Mouse (Mus musculus) MEL (cell line): Measurements from ENCODE around the gene Olfr572. TPM values are rescaled to one million over a fixed set of nuclear protein-coding genes. Genes with fewer than 3 reads are reported as not detected.

Source experiments
- DNase-seq: peaks from one replicate; pipeline ENCODE4 v3.0.0; 2011; ENCODE audit warnings: low read depth, low spot score
- H3K27ac ChIP-seq: 2 replicates; pipeline ENCODE4 v1.5.1; 2012; ENCODE audit warnings: low read depth, mild to moderate bottlenecking, control low read depth, low read length, moderate library complexity; ENCODE audit not compliant: control insufficient read depth
- H3K27me3 ChIP-seq, 2 experiments: fragments of 150-350 bp in 1 of 2; sonication (generic) in 1 of 2; 2 replicates each; pipeline ENCODE4 v1.6.1; 2012; ENCODE audit warnings: low read length in 2 of 2, mild to moderate bottlenecking in 2 of 2, improper control_type of control experiment in 1 of 2, moderate library complexity in 1 of 2; ENCODE audit not compliant: insufficient read depth in 2 of 2, control insufficient read depth in 1 of 2
- H3K36me3 ChIP-seq, 2 experiments: 2 replicates each; pipeline ENCODE4 v1.6.1; 2012 to 2014; ENCODE audit warnings: low read length in 2 of 2, improper control_type of control experiment in 1 of 2, inconsistent platforms in 1 of 2, mild to moderate bottlenecking in 1 of 2; ENCODE audit not compliant: insufficient read depth in 2 of 2, control insufficient read depth in 1 of 2
- H3K4me1 ChIP-seq, 2 experiments: fragments of 150-350 bp in 1 of 2; sonication (generic) in 1 of 2; 2 replicates each; pipeline ENCODE4 v1.6.1; 2012; ENCODE audit warnings: low read length in 2 of 2, improper control_type of control experiment in 1 of 2, mild to moderate bottlenecking in 1 of 2; ENCODE audit not compliant: insufficient read depth in 2 of 2, control insufficient read depth in 1 of 2
- H3K4me3 ChIP-seq, 2 experiments: fragments of 150-350 bp in 1 of 2; sonication (generic) in 1 of 2; 2 replicates each; pipeline ENCODE4 v1.5.1; 2012; ENCODE audit warnings: low read depth in 2 of 2, low read length in 2 of 2, mild to moderate bottlenecking in 2 of 2, moderate library complexity in 2 of 2, control low read depth in 1 of 2, improper control_type of control experiment in 1 of 2; ENCODE audit not compliant: control insufficient read depth in 1 of 2, insufficient read depth in 1 of 2
- H3K79me2 ChIP-seq: 2 replicates; pipeline ENCODE4 v1.6.1; 2012; ENCODE audit warnings: mild to moderate bottlenecking, low read length, moderate library complexity; ENCODE audit not compliant: control insufficient read depth, poor library complexity, insufficient read depth
- H3K9ac ChIP-seq: 2 replicates; pipeline ENCODE4 v1.6.1; 2012; ENCODE audit warnings: low read depth, mild to moderate bottlenecking, control low read depth, low read length, moderate library complexity; ENCODE audit not compliant: control insufficient read depth, poor library complexity, severe bottlenecking
- H3K9me3 ChIP-seq: fragments of 150-350 bp; sonication (generic); replicated peaks from 2 replicates; pipeline ENCODE4 v1.6.1; 2012; ENCODE audit warnings: mild to moderate bottlenecking, low read length, improper control_type of control experiment, moderate library complexity; ENCODE audit not compliant: insufficient read depth
- BHLHE40 ChIP-seq: IDR thresholded peaks from 2 replicates; pipeline ENCODE4 v1.6.1; 2012; ENCODE audit warnings: low read depth, mild to moderate bottlenecking, inconsistent platforms, low read length, improper control_type of control experiment, borderline replicate concordance
- CTCF ChIP-seq, 3 experiments: IDR thresholded peaks in 2 of 3; conservative IDR thresholded peaks in 1 of 3; 2 replicates each; pipeline ENCODE4 v1.5.1; 2011 to 2012; ENCODE audit warnings: low read length in 3 of 3, low read depth in 2 of 3, mild to moderate bottlenecking in 2 of 3, improper control_type of control experiment in 1 of 3, inconsistent platforms in 1 of 3, mixed read lengths in 1 of 3, moderate library complexity in 1 of 3; ENCODE audit not compliant: control insufficient read depth in 1 of 3, insufficient read depth in 1 of 3, poor library complexity in 1 of 3, severe bottlenecking in 1 of 3
- E2F4 ChIP-seq: IDR thresholded peaks from 2 replicates; pipeline ENCODE4 v1.6.1; 2011; ENCODE audit warnings: low read depth, low read length, improper control_type of control experiment, borderline replicate concordance
- ELF1 ChIP-seq: IDR thresholded peaks from 2 replicates; pipeline ENCODE4 v1.6.1; 2014; ENCODE audit warnings: low read depth, mild to moderate bottlenecking, inconsistent platforms, low read length, improper control_type of control experiment, moderate library complexity
- EP300 ChIP-seq, 2 experiments: IDR thresholded peaks; 2 replicates each; pipeline ENCODE4 v1.6.1; 2011; ENCODE audit warnings: improper control_type of control experiment in 2 of 2, low read length in 2 of 2, low read depth in 1 of 2, mild to moderate bottlenecking in 1 of 2
- GABPA ChIP-seq: IDR thresholded peaks from 2 replicates; pipeline ENCODE4 v1.6.1; 2012; ENCODE audit warnings: low read depth, mild to moderate bottlenecking, inconsistent platforms, low read length, improper control_type of control experiment, moderate library complexity
- HCFC1 ChIP-seq: IDR thresholded peaks from 2 replicates; pipeline ENCODE4 v1.6.1; 2012; ENCODE audit warnings: low read depth, mild to moderate bottlenecking, inconsistent platforms, low read length, improper control_type of control experiment, moderate library complexity
- MAFK ChIP-seq: IDR thresholded peaks from 2 replicates; pipeline ENCODE4 v1.6.1; 2011; ENCODE audit warnings: low read depth, mild to moderate bottlenecking, low read length, improper control_type of control experiment, borderline replicate concordance
- MXI1 ChIP-seq: IDR thresholded peaks from 2 replicates; pipeline ENCODE4 v1.6.1; 2011; ENCODE audit warnings: mild to moderate bottlenecking, low read depth, low read length, improper control_type of control experiment
- MYC ChIP-seq: IDR thresholded peaks from 2 replicates; pipeline ENCODE4 v1.6.1; 2011; ENCODE audit warnings: low read depth, mild to moderate bottlenecking, low read length, improper control_type of control experiment, moderate library complexity
- NELFE ChIP-seq: IDR thresholded peaks from 2 replicates; pipeline ENCODE4 v1.6.1; 2011; ENCODE audit warnings: low read depth, low read length, improper control_type of control experiment
- NRF1 ChIP-seq: IDR thresholded peaks from 2 replicates; pipeline ENCODE4 v1.6.1; 2014; ENCODE audit warnings: low read depth, mild to moderate bottlenecking, inconsistent platforms, low read length, improper control_type of control experiment, moderate library complexity; ENCODE audit not compliant: poor library complexity, insufficient read depth, severe bottlenecking
- POLR2A ChIP-seq, 2 experiments: IDR thresholded peaks; 2 replicates each; pipeline ENCODE4 v1.6.1; 2011 to 2012; ENCODE audit warnings: low read length in 2 of 2, mild to moderate bottlenecking in 2 of 2, control low read depth in 1 of 2, improper control_type of control experiment in 1 of 2, low read depth in 1 of 2, moderate library complexity in 1 of 2; ENCODE audit not compliant: control insufficient read depth in 1 of 2, insufficient read depth in 1 of 2, poor library complexity in 1 of 2
- RAD21 ChIP-seq: IDR thresholded peaks from 2 replicates; pipeline ENCODE4 v1.6.1; 2011; ENCODE audit warnings: mild to moderate bottlenecking, low read depth, low read length, improper control_type of control experiment
- SIN3A ChIP-seq: IDR thresholded peaks from 2 replicates; pipeline ENCODE4 v1.6.1; 2012; ENCODE audit warnings: low read length, improper control_type of control experiment, inconsistent platforms
- TBP ChIP-seq: IDR thresholded peaks from 2 replicates; pipeline ENCODE4 v1.8.0; 2011; ENCODE audit warnings: low read depth, low read length, improper control_type of control experiment
- TCF12 ChIP-seq: IDR thresholded peaks from 2 replicates; pipeline ENCODE4 v1.6.1; 2014; ENCODE audit warnings: low read depth, mild to moderate bottlenecking, inconsistent platforms, low read length, improper control_type of control experiment, moderate library complexity
- USF2 ChIP-seq, 2 experiments: IDR thresholded peaks; 2 replicates each; pipeline ENCODE4 v1.6.1; 2011 to 2012; ENCODE audit warnings: improper control_type of control experiment in 2 of 2, low read length in 2 of 2, borderline replicate concordance in 1 of 2, inconsistent platforms in 1 of 2, low read depth in 1 of 2, mild to moderate bottlenecking in 1 of 2; ENCODE audit not compliant: insufficient read depth in 1 of 2
- ZC3H11A ChIP-seq: IDR thresholded peaks from 2 replicates; pipeline ENCODE4 v1.6.1; 2012; ENCODE audit warnings: low read depth, mild to moderate bottlenecking, inconsistent platforms, low read length, improper control_type of control experiment
- ZKSCAN1 ChIP-seq: IDR thresholded peaks from 2 replicates; pipeline ENCODE4 v1.6.1; 2012; ENCODE audit warnings: low read depth, mild to moderate bottlenecking, inconsistent platforms, low read length, improper control_type of control experiment, moderate library complexity
- ZMIZ1 ChIP-seq: IDR thresholded peaks from 2 replicates; pipeline ENCODE4 v1.6.1; 2012; ENCODE audit warnings: low read depth, mild to moderate bottlenecking, inconsistent platforms, low read length, improper control_type of control experiment, moderate library complexity
- ZNF384 ChIP-seq: IDR thresholded peaks from 2 replicates; pipeline ENCODE4 v1.6.1; 2012; ENCODE audit warnings: low read depth, mild to moderate bottlenecking, inconsistent platforms, low read length, improper control_type of control experiment
- polyA plus RNA-seq, 2 experiments: library from polyadenylated mRNA; stranded (reverse) in 1 of 2; unstranded in 1 of 2; fragments of >175 nt in 1 of 2; fragments of >200 nt in 1 of 2; gene quantifications; 2 replicates each; pipeline versions ENCODE4 v1.2.1 to v1.2.4; 2012; ENCODE audit warnings: low replicate concordance in 2 of 2, low read depth in 1 of 2; ENCODE audit not compliant: insufficient read length in 2 of 2, insufficient read depth in 1 of 2, missing spikeins in 1 of 2
- total RNA-seq: library from RNA; depleted of rRNA; stranded (reverse); fragments of 300-350 nt; gene quantifications from 2 replicates; pipeline ENCODE4 v1.2.3, GENCODE M21; 2012

The Olfr572 gene
- total and polyA plus RNA-seq, 3 experiments = not detected

DNA sequence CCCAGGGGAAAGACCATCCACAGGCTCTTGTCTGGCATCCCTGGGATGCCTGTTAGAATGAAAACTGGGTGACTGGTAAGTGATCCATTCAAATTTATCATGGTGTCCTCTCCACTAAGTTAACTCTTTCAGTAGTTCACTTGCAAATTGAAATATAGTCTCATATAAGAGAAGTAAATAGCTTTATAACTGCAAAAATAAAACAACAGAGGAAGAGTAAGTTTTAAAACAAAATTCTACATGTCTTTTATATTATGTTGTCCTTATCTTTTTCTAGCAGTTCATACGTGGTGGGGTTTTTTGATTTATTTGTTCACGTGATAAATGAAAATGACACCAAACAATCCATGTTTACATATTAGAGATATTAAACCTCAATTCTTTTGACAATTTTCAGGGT, 18.3 kb downstream of the Olfr572 start, which contains the start of gene Olfr573-ps1:
Gene Olfr573-ps1 (minus strand): TSS at position 101 of the 400 bp plus-strand sequence.
- H3K27me3 ChIP-seq = no peaks in the 10 kb centered on the region
- no peaks in the 10 kb centered on the region for H3K79me2 ChIP-seq
- H3K4me1 ChIP-seq = no peaks in the 10 kb centered on the region
- no peak within 1 kb of the TSS for H3K4me3 ChIP-seq
- no peak for TF ChIP-seq BHLHE40
- no peak for TF ChIP-seq ZNF384
- TF ChIP-seq SIN3A = no peak
- TF ChIP-seq RAD21 = no peak
- no peak for TF ChIP-seq POLR2A (IDR thresholded peaks at IDR 0.05; ENCODE audit: control insufficient read depth in 1 of 2, insufficient read depth in 1 of 2, low read depth in 1 of 2, low read length in 2 of 2, poor library complexity in 1 of 2)
- no peak for TF ChIP-seq CTCF (IDR thresholded peaks at IDR 0.05 in 2 of 3, conservative IDR thresholded peaks at IDR 0.05 in 1 of 3; ENCODE audit: control insufficient read depth in 1 of 3, insufficient read depth in 1 of 3, low read depth in 2 of 3, low read length in 3 of 3, poor library complexity in 1 of 3, severe bottlenecking in 1 of 3)
- TF ChIP-seq MXI1 = no peak
- no peak for TF ChIP-seq TBP
- no peak for TF ChIP-seq MYC
- TF ChIP-seq ZMIZ1 = no peak
- TF ChIP-seq ZKSCAN1 = no peak
- TF ChIP-seq ZC3H11A = no peak
- TF ChIP-seq USF2 (IDR thresholded peaks at IDR 0.05; ENCODE audit: borderline replicate concordance in 1 of 2, insufficient read depth in 1 of 2, low read depth in 1 of 2, low read length in 2 of 2) = no peak
- no peak for TF ChIP-seq GABPA
- TF ChIP-seq NRF1 = no peak
- no peak for TF ChIP-seq E2F4
- TF ChIP-seq NELFE = no peak
- no peak for TF ChIP-seq TCF12
- TF ChIP-seq EP300 (IDR thresholded peaks at IDR 0.05; ENCODE audit: low read depth in 1 of 2, low read length in 2 of 2) = no peak
- TF ChIP-seq MAFK = no peak
- no peak within 1 kb of the TSS for H3K27ac ChIP-seq
- DNase-seq = no peak
- no peaks in the 10 kb centered on the region for H3K36me3 ChIP-seq
- H3K9ac ChIP-seq = no peak within 1 kb of the TSS
- H3K9me3 ChIP-seq = no peaks in the 10 kb centered on the region

DNA sequence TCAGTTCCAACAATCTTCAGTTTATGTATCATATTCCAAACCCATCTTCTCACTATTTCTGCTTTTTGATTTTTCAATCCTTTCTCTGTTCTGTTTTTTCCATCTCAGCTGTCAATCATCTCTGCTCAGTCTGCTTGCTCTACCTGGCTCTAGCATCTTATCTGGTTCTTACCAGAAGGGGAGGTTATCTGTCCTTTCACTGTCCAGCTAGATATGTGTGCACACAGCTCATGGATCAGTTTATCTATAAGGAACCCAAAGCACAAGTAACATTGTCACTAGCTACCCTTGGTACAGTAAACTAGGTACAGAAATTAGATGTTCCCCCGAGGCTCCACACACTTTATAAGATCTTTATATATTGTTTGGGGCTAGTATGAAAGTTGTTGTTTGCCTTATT, 19.2 kb downstream of the Olfr572 start:
- DNase-seq = no peak
- Histone ChIP-seq H3K9ac (no peak overlapping the region), H3K27ac (no peak overlapping the region), H3K27me3 (no peaks in the 10 kb centered on the region), H3K4me1 (no peaks in the 10 kb centered on the region), H3K36me3 (no peaks in the 10 kb centered on the region), H3K4me3 (no peak overlapping the region), H3K79me2 (no peaks in the 10 kb centered on the region), H3K9me3 (no peaks in the 10 kb centered on the region)
- no peak for TF ChIP-seq EP300 (IDR thresholded peaks at IDR 0.05; ENCODE audit: low read depth in 1 of 2, low read length in 2 of 2)
- no peak for TF ChIP-seq USF2 (IDR thresholded peaks at IDR 0.05; ENCODE audit: borderline replicate concordance in 1 of 2, insufficient read depth in 1 of 2, low read depth in 1 of 2, low read length in 2 of 2)
- no peak for TF ChIP-seq HCFC1
- no peak for TF ChIP-seq SIN3A
- no peak for TF ChIP-seq ZMIZ1
- TF ChIP-seq RAD21 = no peak
- TF ChIP-seq ELF1 = no peak
